In the genomic region with DNA sequence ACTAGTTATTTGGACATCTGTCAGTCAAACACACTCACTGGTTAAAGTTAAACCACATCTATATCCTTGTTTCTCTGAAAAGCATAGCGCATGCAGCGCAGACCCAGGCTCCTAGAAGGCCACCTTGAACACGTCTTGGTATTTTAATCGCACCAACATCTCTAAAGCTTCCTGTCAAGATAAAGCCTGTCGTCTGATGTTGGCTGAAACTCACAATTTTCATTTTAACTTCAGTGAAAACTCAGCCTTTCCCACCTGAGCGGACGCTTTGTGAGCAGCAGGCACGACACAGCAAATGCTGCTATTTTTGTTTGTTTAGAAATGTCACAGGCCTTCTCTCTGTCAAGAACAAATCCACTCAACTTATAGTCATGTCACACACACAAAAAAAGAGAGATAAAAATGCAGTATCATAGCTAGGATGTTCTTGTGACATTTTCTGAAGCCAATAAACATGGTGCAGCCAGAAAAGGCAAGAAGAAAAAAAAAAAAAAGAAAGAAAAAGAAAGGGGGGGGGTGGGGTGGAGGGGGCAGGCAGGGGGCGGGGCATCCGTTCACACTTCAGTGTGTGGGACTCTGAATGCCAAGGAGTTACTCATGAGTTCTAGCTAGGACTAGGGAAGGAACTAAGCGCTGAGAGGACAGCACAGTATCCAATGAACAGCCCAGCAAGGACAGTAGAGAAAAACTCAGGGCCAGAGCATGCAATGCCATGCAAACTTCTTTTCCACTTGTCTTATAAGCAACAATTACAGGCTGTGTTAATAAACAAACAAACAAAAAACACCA, we compare ENCODE assay signal across 13 mouse cellular contexts. TPM values are rescaled to one million over a fixed set of nuclear protein-coding genes. Genes with fewer than 3 reads are reported as not detected.
A peak's percentile ranks its signal among the peaks of the same experiment; 100 is the strongest.
DNase-seq lines count a peak whose midpoint lies in the region; ATAC-seq and TF ChIP-seq lines count a peak whose summit lies in the region.
"Had no signal": no experiment of that assay in that cellular context is flagged by ENCODE, and none has a peak within 500 bp of the region (broad histone marks: within the 10 kb centered on the region; RNA-seq: fewer than 3 reads in every experiment).

No protein-coding gene starts in this region.

- H3K9ac ChIP-seq in lung, embryonic 14.5 days = no peak overlapping the region
- H3K9ac ChIP-seq in heart, postnatal 0 days (replicated peaks; ENCODE audit: low read depth, low read length) = no peak overlapping the region

- no peak for TF ChIP-seq EP300 in heart, postnatal 0 days (IDR thresholded peaks at IDR 0.05; ENCODE audit: low read depth)

- no peak overlapping the region; the same call in 1 of the 2 replicates for H3K4me2 ChIP-seq in lung, embryonic 14.5 days
- H3K4me2 ChIP-seq in heart, postnatal 0 days (ENCODE audit: low read depth, low read length) = peak overlapping the region; percentile 6; the same call in 1 of the 2 replicates
- H3K4me2 ChIP-seq: liver, embryonic 11.5 days had no signal

- no peak for ATAC-seq in lung, embryonic 14.5 days (ENCODE audit: insufficient read depth)
- no peak for ATAC-seq in heart, postnatal 0 days (ENCODE audit: insufficient read depth, low read depth)

- no peaks in the 10 kb centered on the region for H3K27me3 ChIP-seq in lung, embryonic 14.5 days (ENCODE audit: insufficient read depth, low read length)
- no peaks in the 10 kb centered on the region for H3K27me3 ChIP-seq in heart, postnatal 0 days (ENCODE audit: control insufficient read depth, insufficient read depth, low read length)

- TF ChIP-seq POLR2A in lung, adult 2 months (IDR thresholded peaks at IDR 0.05; ENCODE audit: borderline replicate concordance, extremely low read depth, low read depth, low read length) = no peak

- WGBS in lung, embryonic 14.5 days = 40% methylated on average over 11 of the region's 11 CpGs
- WGBS in lung, adult 2 months = 35% methylated on average over 11 of the region's 11 CpGs
- 40% methylated on average over 11 of the region's 11 CpGs for WGBS in heart, postnatal 0 days

- no peaks in the 10 kb centered on the region for H3K9me3 ChIP-seq in lung, embryonic 14.5 days (ENCODE audit: low read depth, low read length)
- H3K9me3 ChIP-seq in heart, postnatal 0 days (replicated peaks; ENCODE audit: control insufficient read depth, low read length) = no peaks in the 10 kb centered on the region
- H3K9me3 ChIP-seq: hindbrain, embryonic 10.5 days; megakaryocyte, embryonic 14.5 days had no signal

- peaks cover 29% of the 10 kb centered on the region for H3K4me1 ChIP-seq in lung, embryonic 14.5 days (ENCODE audit: insufficient read depth)
- peaks cover 36% of the 10 kb centered on the region for H3K4me1 ChIP-seq in lung, adult 2 months (ENCODE audit: control insufficient read depth, insufficient read depth, low read length)
- peaks cover 64% of the 10 kb centered on the region for H3K4me1 ChIP-seq in heart, postnatal 0 days (ENCODE audit: control insufficient read depth, insufficient read depth)

- no peaks in the 10 kb centered on the region for H3K36me3 ChIP-seq in lung, embryonic 14.5 days (ENCODE audit: insufficient read depth)
- no peaks in the 10 kb centered on the region for H3K36me3 ChIP-seq in heart, postnatal 0 days (replicated peaks; ENCODE audit: control insufficient read depth, insufficient read depth, low read length)
- H3K36me3 ChIP-seq: hindbrain, embryonic 10.5 days had no signal

- H3K4me3 ChIP-seq in gastrocnemius, adult 2 months = no peak overlapping the region
- H3K4me3 ChIP-seq in lung, embryonic 14.5 days (ENCODE audit: low read depth, low read length) = no peak overlapping the region
- H3K4me3 ChIP-seq in lung, adult 2 months (replicated peaks; ENCODE audit: extremely low read depth, low read depth, low read length) = no peak overlapping the region
- H3K4me3 ChIP-seq in heart, postnatal 0 days (ENCODE audit: low read depth, low read length) = no peak overlapping the region
- H3K4me3 ChIP-seq: hindbrain, embryonic 10.5 days had no signal

- intact Hi-C loops in gastrocnemius, adult 2 months (cut with DNase I) = no loop called here
- intact Hi-C loops in gastrocnemius, postnatal 14 days (cut with DNase I; ENCODE audit: low total_unique reads) = no loop called here

- peak overlapping the region; percentile 65; the same call in 1 of the 2 replicates for H3K27ac ChIP-seq in gastrocnemius, adult 2 months
- peak overlapping the region; percentile 42; the same call in 1 of the 2 replicates for H3K27ac ChIP-seq in lung, embryonic 14.5 days (ENCODE audit: low read depth)
- H3K27ac ChIP-seq in heart, postnatal 0 days (ENCODE audit: low read depth) = peak overlapping the region; percentile 85
- H3K27ac ChIP-seq: hindbrain, embryonic 10.5 days had no signal

- DNase-seq in gastrocnemius, adult 2 months = no peak
- no peak for DNase-seq in gastrocnemius, postnatal 14 days
- no peak for DNase-seq in lung, embryonic 14.5 days
- DNase-seq in lung, adult 2 months = no peak
- no peak for DNase-seq in heart, postnatal 0 days (ENCODE audit: low spot score)
- peak; percentile 41 for DNase-seq in thymus, postnatal 14 days
- no peak for DNase-seq in right cerebral cortex, adult 2 months (ENCODE audit: low spot score in 2 of 2)
- DNase-seq in right cerebral cortex, postnatal 14 days = no peak
- DNase-seq: cerebellum, adult 8-10 months; kidney, adult 18-20 months had no signal

- no peak for TF ChIP-seq CTCF in gastrocnemius, adult 2 months (IDR thresholded peaks at IDR 0.05)
- TF ChIP-seq CTCF in lung, embryonic 14.5 days (IDR thresholded peaks at IDR 0.05; ENCODE audit: low read depth) = no peak
- TF ChIP-seq CTCF in lung, adult 2 months (IDR thresholded peaks at IDR 0.05; ENCODE audit: insufficient read depth, low read length) = no peak
- no peak for TF ChIP-seq CTCF in heart, postnatal 0 days (IDR thresholded peaks at IDR 0.05; ENCODE audit: low read depth)

RNA-seq across cellular contexts. Expression of a gene that starts 39.0 kb away (rescaled TPM):
- total RNA-seq in gastrocnemius, adult 2 months (2021) = 10 to 100 TPM; 17.2 to 27.8 TPM
- 10 to 100 TPM; 29.0 to 34.5 TPM for total RNA-seq in gastrocnemius, postnatal 14 days (2021)
- 127 and 136 TPM in 2 replicates for polyA plus RNA-seq in lung, embryonic 14.5 days (2014; fragmentation: Nextera tagmentation; extraction: Ambion mirVana)
- 252 and 262 TPM in 2 replicates for polyA plus RNA-seq in lung, adult 2 months (2012; rRNA removed)
- total RNA-seq in heart, postnatal 0 days (2014; rRNA removed; ENCODE audit: low replicate concordance) = 56.2 and 84.1 TPM in 2 replicates
- polyA plus RNA-seq in heart, postnatal 0 days (2015; fragmentation: Nextera tagmentation; extraction: Ambion mirVana) = 52.8 and 55.6 TPM in 2 replicates
